Mouse (Mus musculus): ENCODE data around the gene Asrgl1.

Asrgl1 gene

DNA sequence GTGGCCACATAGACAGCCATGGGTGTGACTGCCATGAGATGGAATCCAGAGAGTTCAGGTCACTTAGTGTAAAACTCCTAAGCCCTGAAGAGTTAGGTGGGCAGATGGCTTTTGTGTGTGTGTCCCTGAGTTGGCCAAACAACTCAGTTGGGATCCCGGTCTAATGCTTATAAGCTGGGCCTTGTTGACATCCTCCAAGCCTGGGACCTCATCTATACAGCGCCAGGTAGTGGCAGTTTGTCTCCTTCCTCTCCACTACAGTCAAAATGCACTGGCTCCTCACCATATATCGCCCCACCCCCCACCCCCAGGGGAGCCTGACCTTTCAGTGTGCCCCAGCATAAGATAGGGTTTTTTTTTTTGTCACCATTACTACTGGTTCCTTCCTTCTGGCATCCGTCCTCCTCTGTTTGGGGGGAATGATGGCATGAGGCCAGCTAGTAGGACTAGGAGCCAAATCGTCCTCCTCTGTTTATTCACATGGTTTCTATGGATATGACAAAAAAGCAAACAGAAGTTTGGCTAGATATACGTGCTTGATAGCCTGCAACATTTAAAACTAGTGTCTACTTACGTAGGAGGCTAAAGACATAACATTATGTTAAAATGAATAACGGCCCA lies 65.6 kb downstream of the Asrgl1 start:
- DNase-seq: no peak

DNA sequence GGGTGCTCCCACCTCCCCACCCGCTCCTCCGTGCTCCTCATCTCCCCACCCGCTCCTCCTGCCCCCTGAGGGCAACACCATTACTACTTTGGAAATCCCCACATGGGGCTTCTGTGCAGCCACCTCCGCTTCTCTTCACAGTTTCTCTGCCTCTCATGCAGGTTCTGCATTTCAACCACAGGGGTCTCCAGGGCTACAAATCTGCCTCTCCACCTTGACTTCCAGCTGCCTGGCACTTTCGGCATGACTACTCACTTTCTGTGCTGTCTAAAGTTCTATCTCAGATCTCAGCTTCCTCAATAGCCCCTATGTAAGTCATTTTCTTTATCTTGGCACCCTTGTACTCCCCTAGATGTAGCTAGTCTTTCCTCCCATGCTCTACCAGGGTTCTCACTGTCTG lies 68.1 kb downstream of the Asrgl1 start:
- DNase-seq: no peak

DNA sequence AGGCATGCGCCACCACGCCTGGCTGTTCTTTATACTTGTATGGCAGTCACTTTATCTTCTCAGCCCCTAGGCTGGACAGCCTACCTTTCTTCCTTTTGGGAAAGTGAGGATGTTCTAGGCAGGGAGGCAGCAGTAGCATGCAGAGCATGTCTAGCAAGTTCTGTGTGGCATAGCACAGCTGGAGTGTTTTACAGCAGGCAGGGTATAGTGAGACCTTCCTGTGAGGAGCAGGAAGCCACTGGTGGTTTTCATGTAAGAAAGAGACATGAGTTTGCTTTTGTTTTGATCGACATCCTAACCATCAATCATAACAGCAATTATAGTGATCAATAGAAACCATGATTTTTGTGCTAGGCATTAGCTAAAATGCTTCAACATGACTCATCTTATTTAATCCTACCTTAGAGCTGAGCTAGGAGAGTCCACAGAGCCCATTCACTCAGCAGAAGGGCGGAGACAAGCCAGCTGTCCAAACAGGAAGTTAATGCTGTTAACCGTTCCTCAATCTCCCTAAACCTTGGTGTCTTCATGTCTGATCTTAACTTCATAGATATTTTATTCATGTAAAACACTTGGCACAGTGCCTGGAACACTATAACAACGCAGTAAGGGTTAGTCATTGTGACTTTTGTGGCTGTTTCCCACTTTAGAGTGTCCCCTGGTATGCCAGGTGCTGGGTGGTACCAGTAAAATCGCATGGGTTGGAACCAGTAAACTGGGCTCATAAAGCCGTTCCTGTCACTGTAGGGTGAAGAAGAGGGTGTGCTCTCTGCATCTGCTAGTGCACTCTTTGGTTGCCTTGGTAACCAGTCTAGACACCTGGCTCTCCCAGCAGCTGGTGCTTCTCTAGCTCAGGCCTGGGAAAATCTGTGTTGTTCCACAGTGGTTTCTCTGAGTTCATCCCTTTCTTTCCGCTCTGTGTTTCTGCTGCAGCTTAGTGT lies 69.5 kb downstream of the Asrgl1 start:
- DNase-seq: no peak

DNA sequence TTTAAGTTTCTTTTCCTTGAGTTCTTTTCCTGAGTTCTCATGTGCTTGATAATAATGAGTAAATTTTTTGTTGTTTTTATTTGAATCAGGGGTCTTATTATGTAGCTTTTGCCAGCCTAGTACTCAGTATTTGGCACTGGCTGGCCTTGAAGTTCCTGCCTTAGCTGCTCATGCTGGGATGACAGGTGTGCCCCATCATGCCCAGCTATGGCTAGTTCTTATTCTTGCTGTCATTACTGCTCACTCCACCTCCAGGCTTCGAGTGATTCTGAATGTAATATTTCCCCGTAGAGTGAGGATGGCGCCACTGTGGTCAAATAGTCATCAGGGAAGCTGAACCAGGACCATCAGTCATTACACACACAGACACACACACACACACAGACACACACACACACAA lies 71.6 kb downstream of the Asrgl1 start:
- no peak for DNase-seq

DNA sequence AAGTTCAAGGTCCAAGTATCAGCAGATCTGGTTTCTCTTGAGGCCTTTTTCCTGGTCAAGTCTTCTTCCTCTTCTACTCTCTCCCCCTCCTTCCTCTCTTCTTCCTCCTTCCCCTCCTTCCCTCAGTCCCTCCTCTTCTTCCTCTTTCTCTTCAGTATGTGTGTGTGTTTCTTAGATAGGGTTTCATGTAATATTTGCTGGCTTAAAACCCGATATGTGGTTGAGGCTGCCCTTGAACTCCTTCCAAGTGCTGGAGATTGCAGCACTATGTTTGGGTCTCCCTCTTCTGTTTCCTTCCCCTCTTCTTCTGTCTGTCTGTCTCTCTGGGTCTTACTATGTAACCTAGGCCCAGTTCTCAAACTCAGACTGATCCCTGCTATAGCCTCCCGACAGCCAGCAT lies 72.6 kb downstream of the Asrgl1 start:
- DNase-seq: no peak

DNA sequence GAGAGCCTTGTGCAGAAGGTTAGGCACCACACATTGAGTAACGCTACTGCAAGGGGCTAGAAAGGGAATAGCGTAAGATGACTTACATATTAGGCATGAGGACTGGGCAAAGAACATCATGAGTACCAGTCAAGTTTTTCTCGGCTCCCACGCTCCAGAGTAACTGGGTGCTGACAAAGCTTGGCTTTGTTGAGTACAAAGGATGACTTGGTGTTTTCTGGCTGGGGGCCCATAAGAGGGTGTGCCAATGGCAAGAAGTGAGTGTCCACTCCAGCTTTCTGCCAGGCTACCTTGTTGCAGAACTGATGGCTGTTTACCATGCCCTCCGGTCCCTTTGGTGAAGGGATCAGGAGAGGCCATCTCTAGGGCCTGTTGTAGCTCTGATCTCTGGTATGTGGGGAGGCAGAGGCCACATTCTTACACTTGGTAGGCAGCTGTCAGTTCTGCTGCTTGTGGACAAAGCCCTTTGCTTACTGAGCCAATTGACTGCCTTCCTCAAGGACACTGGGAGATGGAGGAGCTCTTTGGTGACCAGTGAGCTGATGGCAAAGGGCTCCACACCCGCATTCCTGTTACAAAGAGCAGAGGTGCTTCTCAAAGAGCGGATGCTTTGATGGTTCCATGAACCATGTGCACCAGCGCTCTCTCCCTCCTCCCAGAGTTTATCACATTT lies 74.1 kb downstream of the Asrgl1 start:
- DNase-seq: peak in 1 of 2 experiments; percentile 7

DNA sequence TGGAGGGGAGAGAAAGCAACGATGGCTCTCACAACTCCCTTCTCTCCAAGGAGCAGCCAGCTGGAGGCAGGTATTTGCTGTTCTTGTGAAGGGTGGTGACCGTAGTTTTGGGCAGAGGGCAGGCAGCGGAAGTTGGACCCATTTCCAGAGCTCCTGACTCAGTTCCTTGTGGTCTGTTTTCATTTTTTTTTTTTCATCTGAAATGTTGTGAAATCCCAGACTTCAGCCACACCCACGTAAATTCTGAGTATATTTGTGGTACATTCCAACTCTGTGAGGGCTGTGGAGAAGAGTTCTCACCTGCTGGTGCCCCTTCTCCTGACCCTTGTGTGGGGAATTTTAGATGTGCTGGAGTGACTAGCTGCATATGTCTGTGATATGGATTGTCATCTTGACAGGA lies 75.3 kb downstream of the Asrgl1 start:
- DNase-seq: no peak

Data from cerebellum, adult 18-20 months (tissue).